Mouse (Mus musculus) liver, adult 2 months (tissue): ENCODE data around the gene Inpp5k.

Experiments used
- CTCF ChIP-seq: fragments of 200-500 bp; IDR thresholded peaks from 2 replicates; pipeline ENCODE4 v1.5.1; 2011; ENCODE audit warnings: low read depth, low read length, control low read depth
- POLR2A ChIP-seq: fragments of 200-500 bp; IDR thresholded peaks from 2 replicates; pipeline ENCODE4 v1.6.1; 2011; ENCODE audit warnings: low read length, control low read depth; ENCODE audit not compliant: insufficient read depth; ENCODE audit errors: extremely low read depth

DNA sequence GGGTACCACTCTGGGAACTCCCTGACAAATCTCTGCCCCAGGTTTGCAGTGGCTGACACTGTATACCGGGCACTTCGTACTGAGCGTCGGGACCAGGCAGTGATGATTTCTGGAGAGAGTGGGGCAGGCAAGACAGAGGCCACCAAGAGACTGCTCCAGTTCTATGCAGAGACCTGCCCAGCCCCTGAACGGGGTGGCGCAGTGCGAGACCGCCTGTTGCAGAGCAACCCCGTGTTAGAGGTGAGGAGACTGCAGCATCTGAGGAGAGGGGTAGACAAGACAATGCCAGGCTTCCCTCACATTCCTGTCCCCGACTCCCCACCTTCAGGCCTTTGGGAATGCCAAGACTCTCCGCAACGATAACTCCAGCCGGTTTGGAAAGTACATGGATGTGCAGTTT is 27.5 kb downstream of the Inpp5k start:
- TF ChIP-seq CTCF: no peak
- no peak for TF ChIP-seq POLR2A
